Mouse (Mus musculus): ENCODE measurements around the gene Ncoa3.

Gene Ncoa3

GRCm38 (mm10) chr2:166045006-166045405 lies 52.6 kb downstream of the Ncoa3 start:
- no peak for DNase-seq

DNA sequence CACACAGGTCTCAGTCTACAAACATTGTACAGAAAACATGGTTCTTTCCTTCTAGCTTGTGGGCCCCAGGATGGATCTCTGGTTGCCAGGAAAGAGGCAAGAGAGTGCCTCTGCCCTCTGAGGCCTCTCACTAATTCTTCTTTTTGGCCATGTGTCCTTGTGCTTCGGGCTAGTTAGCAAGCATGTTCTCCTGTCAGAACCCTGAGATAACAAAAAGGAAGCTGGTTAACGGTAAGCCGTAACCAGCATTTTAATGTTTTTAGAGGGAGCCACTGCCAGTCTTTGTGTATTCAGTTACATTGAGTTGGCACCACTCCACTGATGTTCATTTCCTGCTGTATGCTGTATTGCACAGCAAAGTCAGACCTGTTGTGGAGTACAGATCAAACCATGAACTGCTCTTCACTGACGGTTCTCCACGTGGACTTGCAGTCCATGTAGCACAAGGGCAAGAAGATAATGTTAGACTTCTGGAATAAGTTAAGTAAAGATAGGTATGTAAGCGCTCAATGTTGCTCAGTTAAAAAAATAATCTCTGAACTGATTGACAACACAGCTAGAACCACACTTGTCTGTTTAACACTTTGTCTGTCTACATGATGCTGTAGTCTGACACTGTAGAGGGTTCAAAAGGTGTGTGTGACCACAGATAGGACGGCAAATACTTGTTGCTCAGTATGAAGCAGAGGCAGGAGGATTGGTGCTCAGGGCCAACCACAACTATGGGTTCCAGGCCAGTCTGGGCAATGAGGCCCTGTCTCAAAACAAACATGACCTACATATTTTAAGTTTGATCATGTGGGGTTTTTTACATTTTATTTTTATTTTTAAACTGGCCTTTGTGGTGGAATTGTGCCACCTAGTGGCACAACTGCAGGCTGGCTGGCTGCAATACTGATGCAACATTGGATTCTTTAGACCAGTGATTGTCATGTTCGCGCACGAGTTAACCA lies 53.4 kb downstream of the Ncoa3 start:
- peak; percentile 26 to 51 for DNase-seq

DNA sequence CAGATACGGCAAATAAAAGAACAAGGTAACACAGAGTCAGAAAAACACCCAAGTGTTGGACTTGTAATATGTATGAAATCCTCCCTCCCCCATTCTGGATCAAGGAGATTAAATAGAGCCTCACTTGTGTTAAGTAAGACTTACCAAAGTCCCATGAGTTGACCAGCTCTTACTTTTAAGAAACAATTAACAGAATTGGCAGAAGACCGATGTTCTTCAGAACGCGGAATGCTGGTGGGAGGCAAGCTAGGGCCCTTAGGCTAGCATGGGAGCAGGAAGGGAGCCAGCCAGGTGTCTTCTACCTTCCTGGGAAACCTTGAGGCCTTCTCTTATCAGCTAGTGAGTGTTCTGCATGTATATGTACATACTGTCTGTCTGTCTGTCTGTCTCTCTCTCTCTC lies 55.5 kb downstream of the Ncoa3 start:
- DNase-seq, result no peak

DNA sequence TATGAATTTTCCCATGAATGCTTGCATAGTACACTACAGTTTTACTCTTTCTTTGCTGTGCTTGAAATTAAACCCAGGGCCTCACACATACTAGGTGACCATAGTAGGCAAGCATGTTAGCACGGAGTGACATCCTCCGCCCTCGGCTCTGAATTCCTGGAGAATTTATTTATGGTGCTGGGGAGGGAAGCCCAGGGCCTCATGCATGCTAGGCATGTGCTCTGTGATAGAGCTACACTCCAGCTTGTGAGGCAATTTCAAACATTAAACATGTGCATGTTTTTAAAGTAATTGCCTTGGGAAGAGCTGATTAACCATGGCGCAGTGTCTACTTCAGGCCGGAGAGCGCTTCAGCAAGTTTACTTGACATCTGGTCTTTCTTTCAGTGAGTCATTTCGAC lies 56.4 kb downstream of the Ncoa3 start:
- no peak for DNase-seq

DNA sequence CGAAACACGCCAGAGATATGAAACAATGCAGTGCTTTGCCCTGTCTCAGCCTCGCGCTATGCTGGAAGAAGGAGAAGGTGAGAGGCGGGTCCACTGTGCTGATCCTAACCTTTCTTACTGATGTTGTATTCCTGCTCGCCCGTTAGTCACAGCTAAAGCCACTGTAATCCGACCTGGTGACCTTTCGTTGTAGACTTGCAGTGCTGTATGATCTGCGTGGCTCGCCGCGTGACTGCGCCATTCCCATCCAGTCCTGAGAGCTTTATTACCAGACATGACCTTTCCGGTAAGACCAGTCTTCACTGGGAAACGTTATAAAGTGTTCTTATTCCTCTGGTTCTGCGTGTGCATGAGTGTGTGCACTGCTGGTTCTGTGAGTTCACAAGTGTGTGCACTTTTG lies 59.0 kb downstream of the Ncoa3 start:
- no peak for DNase-seq

DNA sequence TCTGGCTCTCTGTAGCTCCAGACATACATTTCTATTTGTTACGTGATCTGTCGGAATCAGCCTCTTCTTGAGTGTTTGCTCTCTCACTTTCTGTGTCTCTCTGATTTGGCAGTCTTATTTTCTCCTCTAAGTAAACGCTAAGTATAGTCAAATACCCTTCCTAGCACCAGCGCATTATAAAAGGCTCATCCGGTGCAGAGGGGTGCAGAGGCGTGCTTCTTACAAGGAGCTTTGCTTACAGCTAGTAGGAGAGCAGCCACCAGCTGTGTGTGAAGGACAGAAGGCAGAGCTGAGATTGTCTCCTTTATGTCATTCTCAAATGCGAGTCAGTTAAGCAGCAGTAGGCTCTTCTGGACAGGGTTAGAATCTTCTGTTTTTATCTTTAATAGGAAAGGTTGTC lies 59.5 kb downstream of the Ncoa3 start:
- DNase-seq, result no peak

GRCm38 (mm10) chr2:166054002-166054539 lies 61.6 kb downstream of the Ncoa3 start:
- peak; percentile 36 to 37 for DNase-seq

DNA sequence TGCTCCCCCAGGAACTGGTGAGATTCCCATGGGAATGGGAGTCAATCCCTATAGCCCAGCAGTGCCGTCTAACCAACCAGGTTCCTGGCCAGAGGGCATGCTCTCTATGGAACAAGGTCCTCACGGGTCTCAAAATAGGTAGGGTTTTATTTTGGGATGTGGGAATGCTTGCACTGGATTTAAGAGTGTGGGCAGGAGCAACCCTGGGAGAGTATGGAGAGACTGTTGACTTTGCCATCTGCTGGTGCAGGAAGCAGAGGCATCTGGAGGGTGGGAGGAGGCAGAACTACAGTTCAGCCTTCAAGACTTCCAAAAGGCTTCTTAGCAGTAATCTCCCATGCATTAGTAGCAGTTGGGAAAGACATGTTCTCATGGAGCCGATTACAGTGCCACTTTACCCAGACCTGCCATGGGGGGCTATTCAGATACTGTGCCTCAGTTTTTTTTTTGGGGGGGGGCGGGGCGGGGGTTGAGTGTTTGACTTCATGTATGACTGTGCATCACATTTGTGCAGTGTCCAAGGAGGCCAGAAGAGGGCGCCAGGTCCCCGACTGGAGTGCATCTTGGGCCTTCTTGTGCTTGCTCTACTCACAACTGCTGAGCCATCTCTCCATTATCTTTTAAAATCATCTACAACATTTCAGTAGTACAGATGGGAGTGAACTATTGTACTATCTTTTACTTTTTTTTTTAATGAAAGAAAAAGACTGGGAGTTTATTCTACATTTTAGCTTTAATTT lies 67.4 kb downstream of the Ncoa3 start:
- DNase-seq, result peak; percentile 68 to 75

GRCm38 (mm10) chr2:166062008-166062407 lies 69.6 kb downstream of the Ncoa3 start:
- DNase-seq, result no peak

DNA sequence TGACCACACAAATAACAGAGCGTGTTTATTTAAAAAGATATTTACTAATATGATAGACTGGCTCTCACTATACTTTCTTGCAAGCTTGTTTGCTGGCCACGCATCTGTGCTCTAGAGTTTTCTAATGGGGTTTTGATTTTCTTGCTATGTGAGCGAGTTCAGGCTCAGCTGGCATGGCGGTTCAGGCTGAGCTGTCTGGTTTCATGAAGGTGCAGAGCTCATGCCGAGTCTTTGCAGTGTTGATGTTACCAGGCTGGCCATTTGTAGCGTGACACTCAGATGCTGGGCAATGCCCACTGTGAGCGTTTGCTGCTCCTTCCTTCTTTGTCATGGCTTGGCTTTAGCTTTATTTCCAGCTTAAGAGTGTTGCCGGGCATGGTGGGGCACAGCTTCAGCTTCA lies 70.0 kb downstream of the Ncoa3 start:
- DNase-seq, result no peak

GRCm38 (mm10) chr2:166066434-166066833 lies 74.0 kb downstream of the Ncoa3 start:
- DNase-seq, result no peak

- DNase-seq, result no peak
These were observed 75.8 kb downstream of the Ncoa3 start for GRCm38 (mm10) chr2:166068261-166068660.

DNA sequence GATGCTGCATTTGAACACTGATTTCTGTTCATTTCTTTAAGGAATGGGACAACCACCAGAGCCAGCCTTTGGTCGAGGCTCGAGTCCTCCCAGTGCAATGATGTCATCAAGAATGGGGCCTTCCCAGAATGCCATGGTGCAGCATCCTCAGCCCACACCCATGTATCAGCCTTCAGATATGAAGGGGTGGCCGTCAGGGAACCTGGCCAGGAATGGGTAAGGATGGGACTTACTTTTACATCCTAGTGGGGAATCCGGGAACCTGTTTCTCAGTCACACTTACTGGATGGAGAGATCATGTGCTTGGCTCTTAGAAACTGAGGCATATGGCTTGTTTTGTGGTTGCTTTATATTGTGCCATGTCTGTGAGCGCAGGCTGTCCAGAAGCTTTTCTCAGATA lies 76.7 kb downstream of the Ncoa3 start:
- no peak for DNase-seq

DNA sequence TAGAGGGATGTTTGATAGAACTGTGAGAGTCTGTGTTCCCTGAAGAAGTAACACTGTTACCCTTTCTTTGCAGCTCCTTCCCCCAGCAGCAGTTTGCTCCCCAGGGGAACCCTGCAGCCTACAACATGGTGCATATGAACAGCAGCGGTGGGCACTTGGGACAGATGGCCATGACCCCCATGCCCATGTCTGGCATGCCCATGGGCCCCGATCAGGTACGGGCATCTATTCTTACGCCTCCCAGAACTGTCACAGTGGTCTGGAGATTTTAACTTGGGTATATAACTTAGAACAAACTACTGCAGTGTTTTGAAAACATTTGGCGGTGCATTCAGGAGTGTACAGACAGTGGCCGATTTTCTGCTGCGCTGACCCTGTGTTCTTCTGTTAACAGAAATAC lies 77.3 kb downstream of the Ncoa3 start:
- no peak for DNase-seq

DNA sequence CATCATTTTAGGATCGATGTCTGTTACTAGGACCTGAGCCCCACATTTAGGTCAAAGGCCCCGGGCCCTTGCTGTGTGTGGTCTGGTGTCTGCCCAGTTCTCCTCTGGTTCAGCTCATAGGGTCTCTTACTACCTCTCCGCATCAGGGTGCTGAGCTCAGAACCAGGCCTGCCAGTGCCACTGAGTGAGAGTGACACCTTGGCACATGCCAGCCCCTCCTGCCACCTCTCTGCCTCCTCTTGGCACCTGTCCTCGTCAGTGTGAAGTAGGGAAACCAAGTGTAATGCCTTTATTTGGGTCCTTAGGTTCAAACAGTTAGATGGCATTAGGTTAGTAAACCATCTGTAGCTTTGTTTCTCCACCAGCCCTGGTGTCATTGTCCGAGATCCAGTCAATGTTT lies 79.0 kb downstream of the Ncoa3 start:
- DNase-seq, result no peak

GRCm38 (mm10) chr2:166071889-166072288 lies 79.5 kb downstream of the Ncoa3 start:
- DNase-seq, result no peak

DNA sequence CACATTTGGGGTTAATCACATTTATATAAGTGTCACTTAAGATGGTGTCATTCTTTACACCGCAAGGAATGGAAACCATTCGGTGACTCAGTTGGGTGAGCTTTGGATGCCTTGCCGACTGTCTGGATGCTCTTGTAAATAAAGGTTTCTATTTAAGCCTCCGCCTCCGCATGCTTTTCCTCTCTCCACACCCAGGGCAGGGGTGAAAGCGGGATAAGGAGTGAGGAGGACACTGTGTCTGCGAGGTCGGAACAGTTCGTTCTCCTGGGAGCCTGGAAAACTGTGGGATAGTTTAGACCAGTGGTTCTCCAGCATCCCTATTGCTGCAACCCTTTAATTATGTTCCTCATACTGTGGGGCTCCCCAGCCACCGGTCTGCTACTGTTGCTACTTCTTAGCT lies 80.6 kb downstream of the Ncoa3 start:
- no peak for DNase-seq

DNA sequence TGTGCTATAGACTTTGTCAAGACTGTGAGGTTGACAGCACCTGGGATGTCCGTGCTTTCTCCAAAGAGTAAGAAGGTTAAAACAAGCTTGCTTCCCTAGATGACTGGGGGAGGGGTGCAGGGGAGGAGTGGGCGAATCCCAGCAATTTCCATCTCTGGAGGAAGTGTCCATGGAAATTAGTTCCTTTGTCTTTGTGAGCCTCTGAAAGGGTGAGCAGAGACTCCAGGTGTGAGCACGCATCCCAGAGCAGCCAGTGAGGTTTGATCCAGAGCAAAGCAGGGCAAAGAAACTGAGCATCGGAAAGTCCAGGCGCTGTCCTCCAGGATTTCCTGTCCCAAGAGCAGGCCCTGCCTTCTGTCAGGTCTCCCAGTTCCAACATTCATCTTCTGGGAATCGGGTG lies 81.9 kb downstream of the Ncoa3 start:
- DNase-seq, result no peak

GRCm38 (mm10) chr2:166077371-166077770 lies 84.9 kb downstream of the Ncoa3 start:
- no peak for DNase-seq

DNA sequence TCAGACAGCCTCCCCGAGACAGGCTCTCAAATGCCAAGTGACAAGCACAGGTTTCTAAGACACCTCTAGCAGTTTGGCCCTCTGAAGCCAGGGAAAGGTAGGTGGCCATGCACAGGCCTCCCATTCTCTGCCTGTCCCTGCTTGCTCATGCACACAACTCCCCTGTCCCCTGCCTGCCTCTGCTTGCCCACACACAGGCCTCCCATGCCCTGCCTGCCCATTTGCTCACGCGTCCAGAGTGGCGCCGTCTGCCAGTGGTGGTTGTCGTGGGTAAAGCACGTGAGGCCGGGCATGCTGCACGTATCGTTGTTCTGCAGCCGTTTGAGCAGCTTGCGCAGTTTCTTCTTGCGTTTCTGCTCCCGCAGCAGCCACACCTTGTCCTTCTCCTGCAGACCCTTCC lies 86.8 kb downstream of the Ncoa3 start:
- DNase-seq, result no peak

DNA sequence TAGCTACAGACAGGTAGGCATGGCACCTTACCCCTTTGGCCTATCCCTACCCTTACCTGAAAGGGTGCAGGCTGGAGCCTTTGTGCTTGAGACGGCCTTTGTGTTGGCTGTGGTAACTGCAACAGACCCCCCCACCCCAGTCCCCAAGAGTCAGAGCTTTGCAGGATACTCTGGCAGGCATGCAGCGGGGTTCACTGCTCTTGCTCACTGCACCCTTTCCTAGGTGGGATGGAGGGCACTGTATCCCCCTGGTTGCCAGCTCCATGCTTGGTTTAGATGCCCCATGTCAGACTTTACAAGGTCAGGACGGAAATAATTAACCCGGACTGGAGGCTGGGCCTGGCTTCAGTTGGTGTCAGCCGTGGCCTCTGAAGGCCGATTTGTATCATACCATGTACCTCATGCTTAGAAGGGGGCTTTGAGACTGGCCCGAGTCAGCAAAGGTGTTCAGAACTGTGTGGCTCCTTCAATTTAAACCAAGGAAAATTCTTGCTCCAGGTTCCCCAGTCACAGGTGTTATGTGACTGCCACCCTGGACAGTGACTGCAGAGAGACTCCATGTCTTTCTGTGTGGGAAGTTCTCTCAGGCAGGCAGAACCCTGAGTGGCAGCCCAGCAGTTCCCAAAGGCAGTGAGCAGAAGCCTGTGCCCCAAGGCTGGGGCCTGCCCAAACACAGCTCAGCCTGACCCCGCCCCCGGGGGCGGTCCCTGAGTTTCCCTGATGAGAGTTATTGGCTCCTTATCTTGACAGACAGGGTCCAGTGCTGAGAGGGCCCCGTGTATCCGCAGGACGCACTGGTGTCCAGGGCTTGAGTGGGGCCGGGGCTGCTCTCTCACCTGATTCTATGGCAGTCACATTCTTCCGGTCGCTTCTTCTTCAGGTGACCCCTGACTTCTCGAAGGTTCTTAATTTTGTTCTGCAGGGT lies 87.8 kb downstream of the Ncoa3 start:
- DNase-seq, result no peak

- peak in 1 of 2 experiments; percentile 36 for DNase-seq
These were observed 88.7 kb downstream of the Ncoa3 start for GRCm38 (mm10) chr2:166080967-166081750.
